Mouse (Mus musculus): ENCODE results near the gene Acsl5.

- no peak for TF ChIP-seq GATA1 (IDR thresholded peaks at IDR 0.05; ENCODE audit: borderline replicate concordance, low read length)
- no peak for TF ChIP-seq FLI1 (IDR thresholded peaks at IDR 0.05; ENCODE audit: low read length)
Observed at GRCm38 (mm10) chr19:55221208-55221607, 30.5 kb upstream of the Acsl5 start.

All from megakaryocyte, embryonic 14.5 days (primary cell).